Mouse (Mus musculus) C2C12 (cell line): ENCODE measurements around the gene Glyctk.

Source experiments
- CEBPB ChIP-seq: IDR thresholded peaks from one replicate; pipeline ENCODE4 v1.6.1; 2011; ENCODE audit warnings: low read depth, mild to moderate bottlenecking, control low read depth, moderate library complexity
- CTCF ChIP-seq: IDR thresholded peaks from one replicate; pipeline ENCODE4 v1.5.1; 2011; ENCODE audit not compliant: control insufficient read depth, insufficient read depth, insufficient read length

DNA sequence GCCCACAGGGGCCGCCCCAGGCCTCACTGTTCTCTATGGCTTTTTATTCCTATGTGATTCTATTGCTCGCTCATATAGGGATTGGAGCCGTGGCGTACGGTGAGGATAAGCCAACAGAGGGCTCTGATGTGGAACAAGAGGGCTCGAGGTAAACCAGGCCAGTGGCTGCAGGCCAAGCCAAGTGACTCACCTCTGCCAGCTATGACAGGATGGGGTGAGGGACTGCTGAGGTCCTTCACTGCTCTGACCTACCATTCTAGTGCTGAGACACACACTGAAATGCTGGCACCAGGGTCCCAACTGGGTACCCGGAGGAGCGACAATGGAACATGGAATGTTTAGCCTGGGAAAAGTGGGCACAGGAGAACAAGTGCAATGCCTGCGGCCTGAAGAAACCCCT is 3.8 kb downstream of the Glyctk start:
- TF ChIP-seq CTCF (no peak), CEBPB (no peak)
